Mouse (Mus musculus): Measurements from ENCODE around the gene Ndufc1. TPM values are rescaled to one million over a fixed set of nuclear protein-coding genes. Genes with fewer than 3 reads are reported as not detected.
"Not testable (repeated sequence)": the region's sequence is repeated elsewhere in the genome, so short reads cannot be mapped to it uniquely, and the experiment has no call there.

Ndufc1 gene
- polyA plus RNA-seq, 1 experiment from 2014 or later: 740 TPM

- H3K27ac ChIP-seq (ENCODE audit: low read length): peak overlapping the region; percentile 95
- no peaks in the 10 kb centered on the region for H3K27me3 ChIP-seq (ENCODE audit: control insufficient read depth, insufficient read depth, low read length)
- ATAC-seq (ENCODE audit: insufficient read depth, low FRiP score): no peak; the same call in 1 of the 2 replicates
- peak overlapping the region; percentile 96 for H3K9ac ChIP-seq (ENCODE audit: low read length)
- H3K4me3 ChIP-seq (replicated peaks; ENCODE audit: low read length): peak overlapping the region; percentile 93
- peaks cover 21% of the 10 kb centered on the region for H3K4me1 ChIP-seq (ENCODE audit: control insufficient read depth, insufficient read depth, low read length)
- no peaks in the 10 kb centered on the region for H3K9me3 ChIP-seq (replicated peaks; ENCODE audit: control insufficient read depth, low read length)
- H3K4me2 ChIP-seq (ENCODE audit: low read depth, low read length): peak overlapping the region; percentile 72
- under 1% methylated on average over 30 of the region's 30 CpGs for WGBS
- H3K36me3 ChIP-seq (ENCODE audit: control insufficient read depth, insufficient read depth, low read length): no peaks in the 10 kb centered on the region
Observed at GRCm38 (mm10) chr3:51416073-51416363, 7.2 kb upstream of the Ndufc1 start.

- ATAC-seq (ENCODE audit: insufficient read depth, low FRiP score): peak; percentile 91
Observed at GRCm38 (mm10) chr3:51415098-51416072, 6.6 kb upstream of the Ndufc1 start, which contains the start of gene Naa15. Naa15 (plus strand) TSS chr3:51415148.

DNA sequence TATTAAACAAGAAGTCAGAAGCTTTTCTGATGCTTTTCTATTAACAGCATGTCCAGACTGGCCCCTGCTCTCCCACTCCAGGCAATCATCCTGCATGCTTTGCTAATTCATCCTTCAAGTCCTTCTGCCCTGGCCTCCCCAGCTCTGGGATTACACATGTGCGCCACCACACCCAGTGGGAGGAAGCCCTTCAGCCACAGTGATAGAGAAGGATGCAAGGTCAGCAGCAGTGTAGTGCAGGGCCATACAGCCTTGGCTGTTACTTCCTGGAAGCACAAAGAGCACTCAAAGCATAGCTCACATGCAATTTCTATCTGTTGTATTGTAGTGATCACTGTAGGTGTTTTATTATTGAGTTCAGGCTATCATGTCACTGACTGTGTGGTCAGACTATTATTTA lies 4.5 kb upstream of the Ndufc1 start:
- 83% methylated on average over 1 of the region's 1 CpGs for WGBS
- Histone ChIP-seq H3K4me2 (ENCODE audit: low read depth, low read length) (no peak overlapping the region), H3K9me3 (replicated peaks; ENCODE audit: control insufficient read depth, low read length) (no peaks in the 10 kb centered on the region), H3K36me3 (ENCODE audit: control insufficient read depth, insufficient read depth, low read length) (no peaks in the 10 kb centered on the region), H3K4me3 (replicated peaks; ENCODE audit: low read length) (no peak overlapping the region), H3K9ac (ENCODE audit: low read length) (no peak overlapping the region), H3K4me1 (ENCODE audit: control insufficient read depth, insufficient read depth, low read length) (peaks cover 18% of the 10 kb centered on the region), H3K27me3 (ENCODE audit: control insufficient read depth, insufficient read depth, low read length) (no peaks in the 10 kb centered on the region), H3K27ac (ENCODE audit: low read length) (no peak overlapping the region)
- no peak for ATAC-seq (ENCODE audit: insufficient read depth, low FRiP score)

More at GRCm38 (mm10) chr3:51415098-51416072, 6.6 kb upstream of the Ndufc1 start, which contains the start of gene Naa15:
- Histone ChIP-seq H3K27ac (ENCODE audit: low read length) (peak within 1 kb of the TSS; percentile 95), H3K9ac (ENCODE audit: low read length) (peak within 1 kb of the TSS; percentile 96), H3K4me2 (ENCODE audit: low read depth, low read length) (peak within 1 kb of the TSS; percentile 71), H3K9me3 (replicated peaks; ENCODE audit: control insufficient read depth, low read length) (no peaks in the 10 kb centered on the region), H3K27me3 (ENCODE audit: control insufficient read depth, insufficient read depth, low read length) (no peaks in the 10 kb centered on the region), H3K4me1 (ENCODE audit: control insufficient read depth, insufficient read depth, low read length) (peaks cover 21% of the 10 kb centered on the region), H3K36me3 (ENCODE audit: control insufficient read depth, insufficient read depth, low read length) (no peaks in the 10 kb centered on the region), H3K4me3 (replicated peaks; ENCODE audit: low read length) (peak within 1 kb of the TSS; percentile 93)
- 3% methylated on average over 43 of the region's 43 CpGs for WGBS

DNA sequence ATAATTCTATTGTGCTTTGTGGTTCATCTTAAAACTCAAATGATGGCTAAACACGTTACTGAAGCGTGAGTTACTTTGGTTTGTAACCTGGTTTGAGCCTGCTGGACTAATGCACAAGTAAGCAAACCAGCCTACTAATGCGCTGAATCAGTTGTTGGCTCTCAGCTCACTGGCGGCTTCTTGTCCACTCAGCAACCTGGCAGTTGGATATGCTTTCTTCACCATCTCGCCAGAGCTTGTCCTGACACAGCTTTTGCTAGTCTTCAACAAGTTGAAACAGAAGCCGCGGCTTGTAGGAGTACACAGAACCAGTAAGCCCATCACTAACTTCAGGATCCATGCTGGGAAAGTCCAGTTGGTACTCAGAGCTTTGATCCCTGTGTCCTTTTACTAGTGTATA lies 3.7 kb upstream of the Ndufc1 start:
- H3K4me2 ChIP-seq (ENCODE audit: low read depth, low read length): no peak overlapping the region
- no peak overlapping the region for H3K9ac ChIP-seq (ENCODE audit: low read length)
- no peaks in the 10 kb centered on the region for H3K27me3 ChIP-seq (ENCODE audit: control insufficient read depth, insufficient read depth, low read length)
- WGBS: 89% methylated on average over 7 of the region's 7 CpGs
- H3K27ac ChIP-seq (ENCODE audit: low read length): no peak overlapping the region
- H3K4me1 ChIP-seq (ENCODE audit: control insufficient read depth, insufficient read depth, low read length): peaks cover 15% of the 10 kb centered on the region
- H3K9me3 ChIP-seq (replicated peaks; ENCODE audit: control insufficient read depth, low read length): no peaks in the 10 kb centered on the region
- no peak overlapping the region for H3K4me3 ChIP-seq (replicated peaks; ENCODE audit: low read length)
- no peaks in the 10 kb centered on the region for H3K36me3 ChIP-seq (ENCODE audit: control insufficient read depth, insufficient read depth, low read length)
- no peak for ATAC-seq (ENCODE audit: insufficient read depth, low FRiP score)

DNA sequence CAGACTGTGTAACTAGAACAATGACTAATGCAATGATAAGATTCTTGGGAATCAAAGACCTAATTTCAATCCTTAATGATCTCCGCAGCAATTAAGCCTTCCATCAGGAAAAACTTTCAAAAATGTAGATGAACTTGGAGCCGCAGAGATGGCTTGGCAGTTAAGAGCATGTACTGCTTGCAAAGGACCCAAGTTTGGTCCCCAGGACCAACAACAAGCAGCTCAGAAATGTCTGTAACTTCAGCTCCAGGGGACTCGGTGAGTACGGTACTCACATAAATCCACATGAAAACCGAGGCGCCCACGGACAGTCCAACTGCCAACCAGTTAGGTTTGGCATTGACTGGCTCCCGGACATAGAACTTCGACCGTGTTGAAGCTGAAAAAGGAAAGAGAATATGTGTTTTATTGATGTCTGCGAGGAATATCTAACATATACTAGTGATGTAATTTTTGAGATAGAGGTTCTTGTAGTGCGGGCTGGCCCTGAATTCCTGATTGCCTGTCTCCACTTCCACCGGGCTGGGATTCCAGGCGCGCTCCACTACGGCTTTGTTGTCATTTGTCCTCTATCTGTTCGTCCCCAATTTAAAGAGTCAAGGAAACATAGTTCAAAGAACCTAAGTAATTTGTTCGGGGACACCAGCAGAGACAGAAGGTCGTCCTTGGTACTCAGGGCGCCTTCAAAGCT lies 773 bp downstream of the Ndufc1 start:
- ATAC-seq (ENCODE audit: insufficient read depth, low FRiP score): no peak
- Histone ChIP-seq H3K36me3 (ENCODE audit: control insufficient read depth, insufficient read depth, low read length) (peaks cover 3% of the 10 kb centered on the region; the same call in 1 of the 2 replicates), H3K4me2 (ENCODE audit: low read depth, low read length) (peak overlapping the region; percentile 59), H3K9ac (ENCODE audit: low read length) (peak overlapping the region; percentile 95), H3K9me3 (replicated peaks; ENCODE audit: control insufficient read depth, low read length) (no peaks in the 10 kb centered on the region), H3K4me3 (replicated peaks; ENCODE audit: low read length) (peak overlapping the region; percentile 94), H3K4me1 (ENCODE audit: control insufficient read depth, insufficient read depth, low read length) (peaks cover 6% of the 10 kb centered on the region), H3K27ac (ENCODE audit: low read length) (peak overlapping the region; percentile 96), H3K27me3 (ENCODE audit: control insufficient read depth, insufficient read depth, low read length) (no peaks in the 10 kb centered on the region)
- 22% methylated on average over 20 of the region's 20 CpGs for WGBS

- Histone ChIP-seq H3K9ac (ENCODE audit: low read length) (no peak overlapping the region), H3K36me3 (ENCODE audit: control insufficient read depth, insufficient read depth, low read length) (peaks cover 3% of the 10 kb centered on the region; the same call in 1 of the 2 replicates), H3K4me2 (ENCODE audit: low read depth, low read length) (no peak overlapping the region), H3K27ac (ENCODE audit: low read length) (no peak overlapping the region), H3K27me3 (ENCODE audit: control insufficient read depth, insufficient read depth, low read length) (no peaks in the 10 kb centered on the region; the same call in 1 of the 2 replicates), H3K9me3 (replicated peaks; ENCODE audit: control insufficient read depth, low read length) (no peaks in the 10 kb centered on the region), H3K4me3 (replicated peaks; ENCODE audit: low read length) (no peak overlapping the region), H3K4me1 (ENCODE audit: control insufficient read depth, insufficient read depth, low read length) (no peaks in the 10 kb centered on the region)
- 94% methylated on average over 12 of the region's 12 CpGs for WGBS
- ATAC-seq (ENCODE audit: insufficient read depth, low FRiP score): no peak
Observed at GRCm38 (mm10) chr3:51402628-51403027, 6.2 kb downstream of the Ndufc1 start.

GRCm38 (mm10) chr3:51402054-51402453 lies 6.7 kb downstream of the Ndufc1 start:
- not testable (repeated sequence) for ATAC-seq (ENCODE audit: insufficient read depth, low FRiP score); H3K27me3 ChIP-seq (ENCODE audit: control insufficient read depth, insufficient read depth, low read length); H3K4me1 ChIP-seq (ENCODE audit: control insufficient read depth, insufficient read depth, low read length); H3K9ac ChIP-seq (ENCODE audit: low read length); H3K4me2 ChIP-seq (ENCODE audit: low read depth, low read length); H3K36me3 ChIP-seq (ENCODE audit: control insufficient read depth, insufficient read depth, low read length); H3K9me3 ChIP-seq (replicated peaks; ENCODE audit: control insufficient read depth, low read length); H3K27ac ChIP-seq (ENCODE audit: low read length); H3K4me3 ChIP-seq (replicated peaks; ENCODE audit: low read length)
- 64% methylated on average over 4 of the region's 4 CpGs for WGBS

DNA sequence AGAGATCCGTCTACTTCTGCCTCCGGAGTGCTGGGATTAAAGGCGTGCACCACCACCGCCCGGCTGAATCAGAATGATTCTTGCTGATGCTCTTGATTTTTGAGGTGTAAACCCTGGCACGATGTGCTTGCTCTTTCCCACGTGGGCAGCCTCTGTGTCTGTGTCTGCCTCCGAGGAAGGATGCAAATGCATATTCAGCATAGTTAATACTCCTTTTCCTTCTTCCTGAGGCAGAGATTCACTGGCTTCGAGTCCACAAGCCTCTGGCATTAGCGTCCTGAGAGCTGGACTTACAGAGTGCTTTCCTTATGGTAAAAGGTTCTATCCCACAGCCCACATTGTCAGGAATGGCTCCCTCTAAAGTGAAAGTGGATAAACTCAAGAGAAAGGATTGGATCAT lies 8.1 kb downstream of the Ndufc1 start:
- no peak overlapping the region for H3K27ac ChIP-seq (ENCODE audit: low read length)
- H3K4me1 ChIP-seq (ENCODE audit: control insufficient read depth, insufficient read depth, low read length): no peaks in the 10 kb centered on the region
- ATAC-seq (ENCODE audit: insufficient read depth, low FRiP score): no peak
- H3K36me3 ChIP-seq (ENCODE audit: control insufficient read depth, insufficient read depth, low read length): no peaks in the 10 kb centered on the region
- peaks cover 3% of the 10 kb centered on the region for H3K27me3 ChIP-seq (ENCODE audit: control insufficient read depth, insufficient read depth, low read length)
- H3K9ac ChIP-seq (ENCODE audit: low read length): no peak overlapping the region
- no peaks in the 10 kb centered on the region for H3K9me3 ChIP-seq (replicated peaks; ENCODE audit: control insufficient read depth, low read length)
- 77% methylated on average over 10 of the region's 10 CpGs for WGBS
- H3K4me3 ChIP-seq (replicated peaks; ENCODE audit: low read length): no peak overlapping the region
- H3K4me2 ChIP-seq (ENCODE audit: low read depth, low read length): no peak overlapping the region

- Histone ChIP-seq H3K27me3 (ENCODE audit: control insufficient read depth, insufficient read depth, low read length) (peaks cover 5% of the 10 kb centered on the region), H3K9me3 (replicated peaks; ENCODE audit: control insufficient read depth, low read length) (no peaks in the 10 kb centered on the region), H3K4me1 (ENCODE audit: control insufficient read depth, insufficient read depth, low read length) (no peaks in the 10 kb centered on the region), H3K27ac (ENCODE audit: low read length) (no peak overlapping the region), H3K9ac (ENCODE audit: low read length) (no peak overlapping the region), H3K36me3 (ENCODE audit: control insufficient read depth, insufficient read depth, low read length) (no peaks in the 10 kb centered on the region), H3K4me2 (ENCODE audit: low read depth, low read length) (no peak overlapping the region), H3K4me3 (replicated peaks; ENCODE audit: low read length) (no peak overlapping the region)
- ATAC-seq (ENCODE audit: insufficient read depth, low FRiP score): no peak
- 56% methylated on average over 4 of the region's 4 CpGs for WGBS
Observed at GRCm38 (mm10) chr3:51399531-51399930, 9.3 kb downstream of the Ndufc1 start.

Measured in stomach, embryonic 16.5 days (tissue).